Mouse (Mus musculus) forebrain, embryonic 11.5 days (tissue): Measurements from ENCODE around the gene Wasf2. TPM values are rescaled to one million over a fixed set of nuclear protein-coding genes. Genes with fewer than 3 reads are reported as not detected.

ENCODE experiments used
- ATAC-seq: fragments of 200-750 bp; cut with Nextera tagmentation; replicated peaks from 2 replicates; pipeline ENCODE4 v1.8.0; 2017; ENCODE audit warnings: moderate TSS enrichment; ENCODE audit not compliant: low FRiP score
- DNase-seq: peaks from one replicate; pipeline ENCODE4 v3.0.0-alpha.2; 2017; ENCODE audit warnings: low spot score
- H3K27ac ChIP-seq: fragments of 300-500 bp; sonication (generic); 2 replicates; pipeline ENCODE4 v1.5.1; 2014; ENCODE audit warnings: low read depth, low read length
- H3K27me3 ChIP-seq: fragments of 300-500 bp; sonication (generic); 2 replicates; pipeline ENCODE4 v1.6.1; 2014; ENCODE audit warnings: mild to moderate bottlenecking, low read length, mixed read lengths; ENCODE audit not compliant: control insufficient read depth, insufficient read depth
- H3K36me3 ChIP-seq: fragments of 300-500 bp; sonication (generic); 2 replicates; pipeline ENCODE4 v1.6.1; 2014; ENCODE audit warnings: mild to moderate bottlenecking, low read length, moderate library complexity, mixed read lengths; ENCODE audit not compliant: control insufficient read depth, insufficient read depth
- H3K4me1 ChIP-seq: fragments of 300-500 bp; sonication (generic); replicated peaks from 2 replicates; pipeline ENCODE4 v1.6.1; 2014; ENCODE audit warnings: low read length, mixed read lengths; ENCODE audit not compliant: control insufficient read depth, insufficient read depth
- H3K4me2 ChIP-seq: fragments of 300-500 bp; sonication (generic); 2 replicates; pipeline ENCODE4 v1.6.1; 2014; ENCODE audit warnings: low read depth, mild to moderate bottlenecking, low read length, moderate library complexity, mixed read lengths; ENCODE audit not compliant: severe bottlenecking
- H3K4me3 ChIP-seq: fragments of 300-500 bp; sonication (generic); 2 replicates; pipeline ENCODE4 v1.5.1; 2014; ENCODE audit warnings: low read depth, low read length
- H3K9ac ChIP-seq: fragments of 300-500 bp; sonication (generic); 2 replicates; pipeline ENCODE4 v1.6.1; 2014; ENCODE audit warnings: low read length
- H3K9me3 ChIP-seq: fragments of 300-500 bp; sonication (generic); 2 replicates; pipeline ENCODE4 v1.6.1; 2016; ENCODE audit warnings: low read length, mixed read lengths; ENCODE audit not compliant: control insufficient read depth
- WGBS: fragments of 180-500 bp; shearing (Covaris S2); extraction: QIAGEN DNeasy Blood & Tissue Kit; methylation state at CpG from one replicate; pipeline ENCODE4 v1.1.7; 2014; 5-methylcytosine and 5-hydroxymethylcytosine counted together
- polyA plus RNA-seq: library from polyadenylated mRNA; unstranded; fragments of >200 nt; fragmentation: Nextera tagmentation; extraction: Ambion mirVana; gene quantifications from 2 replicates; pipeline ENCODE4 v1.2.1, GENCODE M21; 2014

Gene Wasf2
- polyA plus RNA-seq, 1 experiment from 2014 or later: 28.8 TPM

- H3K4me3 ChIP-seq: no peak overlapping the region
- no peak overlapping the region; the same call in 1 of the 2 replicates for H3K9ac ChIP-seq
- 50% methylated on average over 8 of the region's 8 CpGs for WGBS
- no peak overlapping the region for H3K27ac ChIP-seq
- H3K36me3 ChIP-seq: no peaks in the 10 kb centered on the region
- no peak overlapping the region for H3K4me2 ChIP-seq
- DNase-seq (no peak), ATAC-seq (no peak)
- peaks cover 21% of the 10 kb centered on the region for H3K4me1 ChIP-seq
- H3K27me3 ChIP-seq: peaks cover 10% of the 10 kb centered on the region
- H3K9me3 ChIP-seq: no peaks in the 10 kb centered on the region
These were observed 42.5 kb upstream of the Wasf2 start for GRCm38 (mm10) chr4:133087835-133088234.

DNA sequence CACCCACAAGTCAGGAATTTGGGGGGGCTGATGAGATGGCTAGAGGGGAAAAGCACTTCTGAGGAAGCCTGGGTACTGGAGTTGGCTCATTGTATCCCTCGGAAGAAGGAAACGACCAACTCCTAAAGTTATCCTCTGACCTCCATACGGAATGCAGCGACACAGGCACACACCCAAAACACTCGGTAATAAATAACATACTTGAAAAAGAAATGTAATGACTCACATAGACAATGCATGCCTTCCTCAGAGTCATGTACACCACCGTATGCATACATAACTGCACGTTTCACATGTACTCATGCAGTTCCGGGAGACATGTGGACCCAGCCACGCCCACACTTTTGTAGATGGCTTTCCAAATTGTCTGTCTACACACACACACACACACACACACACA, 41.0 kb upstream of the Wasf2 start:
- WGBS: 91% methylated on average over 9 of the region's 9 CpGs
- DNase-seq (no peak), ATAC-seq (no peak)
- Histone ChIP-seq H3K27me3 (peaks cover 10% of the 10 kb centered on the region), H3K36me3 (no peaks in the 10 kb centered on the region), H3K9me3 (no peaks in the 10 kb centered on the region), H3K4me3 (no peak overlapping the region), H3K4me1 (peaks cover 25% of the 10 kb centered on the region), H3K9ac (no peak overlapping the region), H3K27ac (no peak overlapping the region), H3K4me2 (no peak overlapping the region)

DNA sequence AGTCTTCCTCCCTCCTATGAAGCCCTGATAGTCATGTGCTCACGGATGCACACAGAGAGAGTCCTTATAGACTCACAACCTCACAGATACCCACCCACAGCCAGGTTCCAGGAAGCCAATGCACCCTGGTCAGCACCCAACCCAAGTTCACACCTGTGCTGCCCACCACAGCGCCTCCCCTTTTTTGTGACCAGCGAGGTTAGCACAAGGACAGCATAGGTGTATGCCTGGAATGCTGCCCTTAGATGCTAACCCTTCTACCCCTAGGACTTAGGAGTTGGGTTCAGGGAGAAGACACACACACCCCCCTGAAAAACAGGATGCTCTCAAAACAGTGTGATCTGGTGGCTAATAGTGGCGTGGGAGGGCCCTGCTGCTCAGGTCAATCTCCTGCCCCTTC, 40.5 kb upstream of the Wasf2 start:
- Histone ChIP-seq H3K4me3 (no peak overlapping the region), H3K36me3 (no peaks in the 10 kb centered on the region), H3K9ac (no peak overlapping the region), H3K27me3 (peaks cover 9% of the 10 kb centered on the region), H3K27ac (no peak overlapping the region), H3K4me1 (peaks cover 24% of the 10 kb centered on the region), H3K9me3 (no peaks in the 10 kb centered on the region), H3K4me2 (no peak overlapping the region)
- DNase-seq (no peak), ATAC-seq (no peak)
- WGBS: 85% methylated on average over 4 of the region's 4 CpGs

DNA sequence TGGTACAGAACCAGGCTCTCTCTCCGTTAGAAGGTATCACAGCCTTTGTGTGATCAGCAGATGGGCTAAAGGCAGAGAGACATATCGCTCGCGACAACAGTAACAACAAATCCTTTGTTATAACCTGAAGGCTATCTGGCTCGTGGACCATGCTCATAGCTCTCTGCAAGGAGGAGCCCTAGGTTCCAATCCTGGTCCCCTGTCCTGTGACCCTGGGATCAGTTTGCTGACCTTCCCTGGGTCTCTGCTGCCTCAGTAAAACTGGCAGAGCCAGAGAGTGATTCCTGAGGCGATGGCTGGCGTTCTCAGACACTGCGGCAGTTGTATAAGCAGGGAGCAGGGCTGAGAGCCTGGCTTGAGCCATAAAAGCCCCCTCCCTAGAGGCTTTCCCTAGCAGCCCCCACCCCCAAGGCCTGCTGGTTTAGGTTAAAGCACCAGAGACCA, 40.0 kb upstream of the Wasf2 start:
- Histone ChIP-seq H3K27ac (no peak overlapping the region), H3K27me3 (peaks cover 4% of the 10 kb centered on the region), H3K4me3 (no peak overlapping the region), H3K9ac (peak overlapping the region; percentile 12; the same call in 1 of the 2 replicates), H3K36me3 (no peaks in the 10 kb centered on the region), H3K4me2 (no peak overlapping the region), H3K4me1 (peaks cover 24% of the 10 kb centered on the region), H3K9me3 (no peaks in the 10 kb centered on the region)
- 47% methylated on average over 8 of the region's 8 CpGs for WGBS
- DNase-seq (no peak), ATAC-seq (no peak)

GRCm38 (mm10) chr4:133090720-133091458, 39.4 kb upstream of the Wasf2 start:
- Histone ChIP-seq H3K27me3 (peaks cover 2% of the 10 kb centered on the region; the same call in 1 of the 2 replicates), H3K4me1 (peaks cover 25% of the 10 kb centered on the region), H3K27ac (no peak overlapping the region), H3K4me2 (no peak overlapping the region), H3K9ac (peak overlapping the region; percentile 12; the same call in 1 of the 2 replicates), H3K4me3 (no peak overlapping the region), H3K9me3 (no peaks in the 10 kb centered on the region), H3K36me3 (no peaks in the 10 kb centered on the region)
- DNase-seq (no peak), ATAC-seq (no peak)
- WGBS: 51% methylated on average over 16 of the region's 18 CpGs

GRCm38 (mm10) chr4:133091459-133091785, 38.9 kb upstream of the Wasf2 start:
- Histone ChIP-seq H3K27me3 (peaks cover 2% of the 10 kb centered on the region; the same call in 1 of the 2 replicates), H3K4me2 (no peak overlapping the region), H3K9me3 (no peaks in the 10 kb centered on the region), H3K9ac (no peak overlapping the region), H3K36me3 (no peaks in the 10 kb centered on the region), H3K27ac (no peak overlapping the region), H3K4me1 (peaks cover 24% of the 10 kb centered on the region), H3K4me3 (no peak overlapping the region)
- ATAC-seq (no peak), DNase-seq (no peak)
- WGBS: 86% methylated on average over 3 of the region's 4 CpGs

- ATAC-seq (0 out of 2 replicates have a peak, but pooled peaks have one; percentile 22), DNase-seq (no peak)
- Histone ChIP-seq H3K27ac (peak overlapping the region; percentile 53; the same call in 1 of the 2 replicates), H3K36me3 (no peaks in the 10 kb centered on the region), H3K4me2 (peak overlapping the region; percentile 24; the same call in 1 of the 2 replicates), H3K9me3 (no peaks in the 10 kb centered on the region), H3K9ac (peak overlapping the region; percentile 47), H3K27me3 (peaks cover 2% of the 10 kb centered on the region; the same call in 1 of the 2 replicates), H3K4me3 (no peak overlapping the region), H3K4me1 (peaks cover 22% of the 10 kb centered on the region)
- WGBS: 7% methylated on average over 18 of the region's 18 CpGs
These were observed 37.8 kb upstream of the Wasf2 start for GRCm38 (mm10) chr4:133092453-133092901.

DNA sequence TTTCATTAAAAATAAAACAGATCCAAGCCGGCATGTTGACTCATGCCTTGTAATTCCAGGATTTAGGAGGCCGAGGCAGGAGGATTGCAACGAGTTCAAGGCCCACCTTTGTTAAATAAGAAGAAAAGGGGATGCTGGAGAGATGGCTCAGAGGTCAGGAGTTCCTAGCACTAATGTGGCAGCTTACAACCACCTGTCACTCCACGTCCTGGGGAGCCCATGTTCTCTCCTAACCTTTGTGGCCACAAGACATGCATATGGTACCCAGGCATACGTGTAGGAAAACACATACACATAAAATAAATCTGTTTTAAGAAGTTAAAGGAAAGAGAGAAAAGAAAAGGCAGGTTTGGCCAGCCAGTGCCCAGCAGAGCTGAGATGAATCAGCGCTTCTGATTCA, 37.2 kb upstream of the Wasf2 start:
- no peaks in the 10 kb centered on the region for H3K9me3 ChIP-seq
- H3K36me3 ChIP-seq: no peaks in the 10 kb centered on the region
- DNase-seq: no peak
- WGBS: 63% methylated on average over 6 of the region's 6 CpGs
- no peak overlapping the region for H3K4me2 ChIP-seq
- no peak overlapping the region for H3K4me3 ChIP-seq
- no peak overlapping the region for H3K9ac ChIP-seq
- H3K4me1 ChIP-seq: peaks cover 22% of the 10 kb centered on the region
- H3K27ac ChIP-seq: no peak overlapping the region
- no peak for ATAC-seq
- peaks cover 2% of the 10 kb centered on the region; the same call in 1 of the 2 replicates for H3K27me3 ChIP-seq
